Mouse (Mus musculus) mature B cell (primary cell): ENCODE data around the gene Camta1.

Experiments used
- in situ Hi-C: fragments of 300-500 bp; cut with MboI; formaldehyde crosslinking; loops from 2 replicates; pipeline ENCODE4 v1.14.3; 2019

Camta1 gene

GRCm38 (mm10) chr4:151448341-151448740 lies 413.3 kb downstream of the Camta1 start:
- in situ Hi-C loops, result no loop called here

GRCm38 (mm10) chr4:151444665-151445064 lies 417.0 kb downstream of the Camta1 start:
- in situ Hi-C loops, result no loop called here

GRCm38 (mm10) chr4:151438561-151438960 lies 423.1 kb downstream of the Camta1 start:
- in situ Hi-C loops, result no loop called here

GRCm38 (mm10) chr4:151437859-151438258 lies 423.8 kb downstream of the Camta1 start:
- in situ Hi-C loops, result no loop called here

- in situ Hi-C loops, result no loop called here
Observed at GRCm38 (mm10) chr4:151425133-151425532, 436.5 kb downstream of the Camta1 start.

GRCm38 (mm10) chr4:151422922-151423321 lies 438.8 kb downstream of the Camta1 start:
- in situ Hi-C loops, result no loop called here

- in situ Hi-C loops, result no loop called here
Observed at GRCm38 (mm10) chr4:151422361-151422760, 439.3 kb downstream of the Camta1 start.

- in situ Hi-C loops, result no loop called here
Observed at GRCm38 (mm10) chr4:151418344-151418875, 443.3 kb downstream of the Camta1 start.

- in situ Hi-C loops, result no loop called here
Observed at GRCm38 (mm10) chr4:151415812-151416211, 445.9 kb downstream of the Camta1 start.

GRCm38 (mm10) chr4:151415376-151415775 lies 446.3 kb downstream of the Camta1 start:
- in situ Hi-C loops, result no loop called here

GRCm38 (mm10) chr4:151414952-151415351 lies 446.7 kb downstream of the Camta1 start:
- in situ Hi-C loops, result no loop called here

- in situ Hi-C loops, result no loop called here
Observed at GRCm38 (mm10) chr4:151411641-151412061, 450.0 kb downstream of the Camta1 start.

- in situ Hi-C loops, result no loop called here
Observed at GRCm38 (mm10) chr4:151411016-151411415, 450.7 kb downstream of the Camta1 start.

- in situ Hi-C loops, result no loop called here
Observed at GRCm38 (mm10) chr4:151409291-151409690, 452.4 kb downstream of the Camta1 start.

GRCm38 (mm10) chr4:151408811-151409210 lies 452.9 kb downstream of the Camta1 start:
- in situ Hi-C loops, result no loop called here

GRCm38 (mm10) chr4:151408246-151408645 lies 453.4 kb downstream of the Camta1 start:
- in situ Hi-C loops, result no loop called here

GRCm38 (mm10) chr4:151407129-151407528 lies 454.5 kb downstream of the Camta1 start:
- in situ Hi-C loops, result no loop called here

- in situ Hi-C loops, result no loop called here
Observed at GRCm38 (mm10) chr4:151404581-151405256, 457.0 kb downstream of the Camta1 start.

GRCm38 (mm10) chr4:151401685-151402397 lies 459.8 kb downstream of the Camta1 start:
- in situ Hi-C loops, result no loop called here

GRCm38 (mm10) chr4:151396536-151396935 lies 465.1 kb downstream of the Camta1 start:
- in situ Hi-C loops, result no loop called here

GRCm38 (mm10) chr4:151389345-151389744 lies 472.3 kb downstream of the Camta1 start:
- in situ Hi-C loops, result no loop called here

- in situ Hi-C loops, result no loop called here
Observed at GRCm38 (mm10) chr4:151386701-151387451, 474.8 kb downstream of the Camta1 start.
